Mouse (Mus musculus) 3T3-L1 (cell line): ENCODE data around the gene Barx1.
A peak's percentile ranks its signal among the peaks of the same experiment; 100 is the strongest.

Experiments
- DNase-seq: peaks from one replicate; pipeline ENCODE4 v3.0.0-alpha.2; 2015; ENCODE audit warnings: low read depth, low spot score

The Barx1 gene

GRCm38 (mm10) chr13:48660221-48660734 is 2.5 kb upstream of the Barx1 start:
- no peak for DNase-seq

- no peak for DNase-seq
Observed at GRCm38 (mm10) chr13:48660741-48661140, 2.1 kb upstream of the Barx1 start.

- no peak for DNase-seq
Observed at GRCm38 (mm10) chr13:48661561-48661960, 1.2 kb upstream of the Barx1 start.

GRCm38 (mm10) chr13:48663211-48663987 is 601 bp downstream of the Barx1 start:
- no peak for DNase-seq

- DNase-seq = no peak
Observed at GRCm38 (mm10) chr13:48663988-48664339, 1.2 kb downstream of the Barx1 start.

GRCm38 (mm10) chr13:48664916-48665655 is 2.3 kb downstream of the Barx1 start:
- no peak for DNase-seq

- DNase-seq = no peak
Observed at GRCm38 (mm10) chr13:48665656-48666597, 3.1 kb downstream of the Barx1 start.

GRCm38 (mm10) chr13:48667461-48667860 is 4.7 kb downstream of the Barx1 start:
- DNase-seq = no peak

GRCm38 (mm10) chr13:48668091-48668975 is 5.5 kb downstream of the Barx1 start:
- no peak for DNase-seq

- DNase-seq = no peak
Observed at GRCm38 (mm10) chr13:48668976-48669534, 6.3 kb downstream of the Barx1 start.

GRCm38 (mm10) chr13:48672312-48672840 is 9.6 kb downstream of the Barx1 start:
- DNase-seq = no peak

- DNase-seq = no peak
Observed at GRCm38 (mm10) chr13:48674609-48675008, 11.8 kb downstream of the Barx1 start.

- DNase-seq = peak; percentile 27
Observed at GRCm38 (mm10) chr13:48679351-48679750, 16.6 kb downstream of the Barx1 start.

GRCm38 (mm10) chr13:48686666-48687065 is 23.9 kb downstream of the Barx1 start:
- DNase-seq = no peak

- no peak for DNase-seq
Observed at GRCm38 (mm10) chr13:48691991-48692390, 29.2 kb downstream of the Barx1 start.

- no peak for DNase-seq
Observed at GRCm38 (mm10) chr13:48694090-48695064, 31.6 kb downstream of the Barx1 start.

- no peak for DNase-seq
Observed at GRCm38 (mm10) chr13:48706385-48706951, 43.7 kb downstream of the Barx1 start.

GRCm38 (mm10) chr13:48712675-48713074 is 49.9 kb downstream of the Barx1 start:
- no peak for DNase-seq

GRCm38 (mm10) chr13:48716075-48716474 is 53.3 kb downstream of the Barx1 start:
- DNase-seq = peak; percentile 7
